Mouse (Mus musculus): Measurements from ENCODE around the gene Mettl1.

The Mettl1 gene

DNA sequence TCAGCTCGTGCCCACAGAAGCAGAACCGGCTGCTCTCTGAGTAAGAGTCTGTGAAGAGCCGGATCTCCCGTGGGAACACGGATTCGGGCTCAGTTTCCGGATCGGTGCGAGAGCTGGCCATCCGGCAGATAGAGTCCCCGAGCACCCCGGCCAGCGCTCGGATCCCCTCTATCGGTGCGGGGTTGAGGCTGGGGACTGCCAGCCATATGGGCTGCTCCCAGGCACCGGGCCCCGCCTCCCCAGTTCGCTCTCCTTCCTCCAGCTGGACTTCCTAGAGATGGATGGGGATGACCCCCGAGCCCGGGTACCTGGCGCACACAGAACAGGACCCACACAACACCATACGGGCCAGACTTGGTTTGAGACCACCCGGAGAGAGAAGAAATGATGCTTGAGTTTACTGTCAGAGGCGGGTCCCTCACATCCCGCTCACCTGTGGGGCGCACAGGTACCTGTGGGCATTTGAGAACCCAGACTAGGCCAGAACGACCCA is at the start of gene Mettl1, which contains the start of gene Eef1akmt3:
Mettl1 (plus strand) TSS at position 141 of the 493 bp plus-strand sequence.
Eef1akmt3 (minus strand) TSS at position 240 of the 493 bp plus-strand sequence.
- no peak for DNase-seq

GRCm38 (mm10) chr10:126991676-126992075 is 49.5 kb upstream of the Mettl1 start:
- no peak for DNase-seq

- no peak for DNase-seq
Observed at GRCm38 (mm10) chr10:126993621-126994020, 47.6 kb upstream of the Mettl1 start.

DNA sequence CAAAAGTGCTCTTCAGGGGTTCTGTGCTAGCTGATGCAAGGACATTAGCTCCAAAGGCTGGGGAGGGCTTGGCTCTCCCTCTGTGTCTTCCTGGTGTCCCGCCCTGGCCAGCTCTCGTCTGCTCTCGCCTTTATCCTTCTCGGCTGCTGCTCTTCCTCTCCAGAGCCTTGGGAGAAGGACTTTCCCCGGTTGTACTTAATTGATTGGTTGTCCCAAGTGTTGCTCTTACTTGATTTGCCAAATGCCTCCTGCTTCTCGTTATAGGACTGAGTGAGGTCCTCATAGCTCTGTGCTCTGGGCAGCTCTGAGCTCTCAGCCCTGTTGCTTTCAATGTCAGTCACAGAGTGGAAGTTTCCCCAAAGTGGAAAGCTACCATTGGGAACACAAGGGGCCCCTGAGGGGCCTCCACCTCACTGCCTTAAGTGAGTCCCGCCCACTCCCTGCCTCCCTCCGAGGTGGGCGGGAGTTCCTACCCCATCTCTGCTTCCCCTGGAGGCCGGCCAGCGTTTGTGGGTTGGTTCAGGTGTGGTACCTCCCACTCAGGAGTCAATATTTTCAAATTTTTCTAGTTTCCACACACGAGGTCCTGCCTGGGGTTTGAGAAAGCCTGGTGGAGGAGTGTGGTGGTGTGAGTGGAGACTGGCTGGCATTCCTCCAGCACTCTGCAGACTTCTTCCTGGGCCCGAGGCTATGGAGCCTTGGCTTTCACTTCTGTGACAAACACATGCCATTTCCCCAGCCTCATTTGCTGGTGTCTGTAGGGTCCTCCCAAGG is 43.7 kb upstream of the Mettl1 start:
- DNase-seq: peak in 1 of 2 experiments; percentile 30

DNA sequence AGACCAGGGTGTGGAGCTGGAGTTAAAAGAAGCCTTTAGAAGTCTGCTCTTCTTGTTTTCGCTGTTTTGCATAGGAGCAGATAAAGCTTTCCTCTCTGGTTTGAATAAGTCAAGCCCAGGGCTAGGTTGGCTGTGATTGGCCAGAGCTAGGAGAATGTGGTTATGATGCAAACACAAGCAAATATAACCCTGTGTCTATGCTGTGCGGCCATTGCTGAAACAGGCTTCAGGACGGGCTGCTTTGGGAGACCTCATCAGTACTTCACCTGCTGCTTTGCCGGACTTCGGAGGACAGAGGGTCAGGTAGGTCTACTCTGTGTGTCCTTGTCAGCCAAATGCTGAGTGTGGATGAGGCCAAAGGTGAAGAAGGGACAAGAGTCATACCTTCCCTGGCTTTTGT is 40.7 kb upstream of the Mettl1 start, which contains the start of gene Avil:
Avil (plus strand) TSS at position 181 of the 400 bp plus-strand sequence.
- no peak for DNase-seq

- no peak for DNase-seq
Observed at GRCm38 (mm10) chr10:127001297-127001696, 39.9 kb upstream of the Mettl1 start.

DNA sequence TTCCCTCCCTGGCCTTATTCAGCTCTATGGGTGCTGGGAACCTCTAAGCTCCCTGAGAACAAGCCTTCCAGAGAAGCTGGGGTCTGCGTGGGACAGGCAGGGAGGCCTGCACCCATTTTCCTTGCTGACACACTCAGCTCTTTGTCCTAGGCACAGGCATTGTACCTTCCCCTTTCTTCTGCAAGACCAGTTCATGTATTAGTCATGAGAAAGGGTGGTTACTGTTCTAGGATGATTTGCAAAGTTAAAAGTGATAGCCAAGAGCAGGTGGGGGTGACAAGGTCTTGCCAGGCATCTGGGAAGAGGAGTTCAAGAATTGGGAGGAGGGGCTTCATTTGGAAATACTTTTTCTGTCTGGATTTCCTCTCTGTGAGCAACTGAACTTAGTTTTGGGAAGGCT is 39.2 kb upstream of the Mettl1 start:
- no peak for DNase-seq

DNA sequence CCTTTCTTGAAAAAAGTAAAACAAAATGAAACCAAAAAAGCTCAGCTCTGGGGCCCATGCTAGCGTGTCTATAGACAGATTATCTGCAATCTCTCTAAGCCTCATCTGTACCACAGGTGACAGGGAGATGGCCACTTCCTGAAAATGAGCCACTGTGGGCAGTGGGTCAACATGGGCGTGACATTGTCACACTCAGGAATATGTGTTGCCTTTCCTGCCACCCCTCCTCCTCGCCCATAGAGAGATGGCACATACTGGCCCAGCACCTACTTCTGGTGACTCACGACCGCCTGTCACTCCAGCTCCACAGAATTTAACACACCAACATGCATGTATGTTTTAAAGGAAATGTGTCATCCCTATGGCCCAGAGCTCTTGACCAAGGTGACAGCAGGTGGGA is 38.4 kb upstream of the Mettl1 start:
- no peak for DNase-seq

GRCm38 (mm10) chr10:127003334-127003733 is 37.9 kb upstream of the Mettl1 start:
- no peak for DNase-seq

GRCm38 (mm10) chr10:127003806-127004205 is 37.4 kb upstream of the Mettl1 start:
- DNase-seq: no peak

GRCm38 (mm10) chr10:127016488-127016887 is 24.7 kb upstream of the Mettl1 start:
- DNase-seq: peak; percentile 45 to 76

GRCm38 (mm10) chr10:127017071-127017470 is 24.1 kb upstream of the Mettl1 start:
- DNase-seq: no peak

DNA sequence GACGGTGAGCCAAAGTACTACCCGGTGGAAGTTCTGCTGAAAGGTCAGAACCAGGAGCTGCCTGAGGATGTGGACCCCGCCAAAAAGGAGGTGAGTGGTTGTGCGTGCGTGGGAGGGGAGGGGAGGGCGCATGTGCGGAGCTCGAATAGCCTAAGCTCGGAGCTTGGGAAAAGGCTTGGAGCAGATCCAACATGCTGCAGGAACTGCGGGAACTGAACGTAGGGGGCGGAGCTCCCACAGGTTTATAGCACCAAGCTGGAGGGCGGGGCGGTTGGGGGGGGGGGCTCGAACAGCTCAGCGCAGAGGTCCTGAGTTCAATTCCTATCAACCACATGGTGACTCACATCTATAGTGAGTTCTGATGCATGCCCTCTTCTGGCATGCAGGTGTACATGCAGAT is 22.8 kb upstream of the Mettl1 start:
- no peak for DNase-seq

DNA sequence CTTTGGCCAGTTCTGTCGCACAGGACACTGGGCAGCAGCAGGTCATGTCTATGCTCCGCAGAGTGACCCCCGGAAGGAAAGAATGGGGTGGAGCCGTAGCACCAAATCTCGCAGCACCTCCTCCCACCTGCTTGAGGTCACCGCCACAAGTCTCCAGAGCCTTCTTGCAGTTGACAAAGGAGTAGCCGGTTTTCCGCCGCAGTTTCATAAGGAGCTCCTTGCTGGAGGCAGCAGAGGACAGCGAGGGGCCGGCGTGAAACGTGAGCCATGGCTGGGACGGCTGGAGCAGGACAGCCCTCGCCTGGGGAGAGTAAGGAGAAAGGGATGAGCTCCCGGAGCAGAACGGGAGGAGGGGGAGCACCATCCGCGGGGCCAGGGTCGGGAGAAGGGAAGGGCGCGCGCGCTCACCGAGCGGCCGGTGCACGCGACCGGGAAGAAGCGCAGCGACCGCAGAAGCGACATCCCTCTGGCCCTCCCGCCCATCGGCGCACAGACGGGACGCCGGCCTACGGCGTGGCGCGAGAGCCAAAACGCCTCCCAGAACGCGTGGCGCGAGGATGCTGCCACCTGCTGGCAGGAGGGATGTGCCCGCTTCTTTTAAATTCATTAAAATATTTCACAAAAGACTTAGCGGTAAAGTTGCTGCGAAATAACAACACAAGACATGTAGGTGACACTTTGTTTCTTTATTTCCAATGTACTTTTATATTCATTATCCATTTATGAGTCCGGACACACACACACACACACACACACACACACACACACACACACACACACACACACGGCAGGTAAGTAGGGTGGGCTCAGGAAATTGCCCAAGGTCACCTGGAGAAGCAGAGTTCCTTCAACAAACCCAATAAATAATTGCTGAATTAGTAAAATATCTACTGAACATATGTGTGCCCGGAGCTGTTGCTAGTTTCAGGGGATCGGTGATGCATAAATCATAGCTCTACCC is 10.6 kb upstream of the Mettl1 start, which contains the start of gene Tsfm:
Tsfm (minus strand) TSS at position 505 of the 961 bp plus-strand sequence.
- peak; percentile 85 to 91 for DNase-seq

DNA sequence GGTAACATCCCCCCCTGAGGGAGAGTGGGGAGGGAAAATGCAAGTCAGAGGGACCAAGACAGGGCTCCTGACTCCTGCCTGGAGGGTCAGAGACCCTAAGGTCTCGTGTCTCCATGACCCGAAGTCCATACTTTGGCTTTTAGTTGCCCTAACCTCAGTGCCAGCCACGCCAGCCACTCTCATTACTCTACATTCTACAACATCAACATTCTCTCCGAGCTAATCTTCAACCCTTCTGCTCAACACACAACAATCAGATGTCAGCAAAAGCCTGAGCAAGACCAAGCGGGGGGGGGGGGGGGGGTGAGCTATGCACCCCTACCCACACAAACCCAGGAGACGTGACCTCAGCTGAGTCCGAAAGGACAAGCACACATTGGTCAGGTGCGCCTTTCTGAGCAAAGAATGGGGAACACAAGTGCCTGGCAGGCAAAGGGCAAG is 7.9 kb upstream of the Mettl1 start:
- peak; percentile 75 to 83 for DNase-seq

DNA sequence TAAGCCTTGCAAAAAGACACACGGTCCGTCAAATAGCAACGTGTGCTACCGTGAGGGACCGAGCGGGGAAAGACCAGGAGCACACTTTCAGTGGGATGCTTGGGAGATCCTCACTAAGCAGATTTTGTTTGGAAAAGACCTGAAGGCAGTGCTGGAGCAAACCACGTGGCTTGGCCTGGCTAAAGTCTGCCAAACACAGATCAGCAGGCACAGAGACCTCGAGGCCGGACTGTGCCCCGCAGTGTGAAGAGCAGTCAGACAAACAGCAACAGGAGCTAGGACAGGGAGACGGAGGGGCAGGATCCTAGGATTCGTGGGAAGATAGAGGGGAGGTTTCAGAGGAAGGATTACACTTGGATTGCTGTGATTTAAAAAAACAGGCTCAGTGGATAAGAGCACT is 4.9 kb upstream of the Mettl1 start:
- peak; percentile 84 for DNase-seq

DNA sequence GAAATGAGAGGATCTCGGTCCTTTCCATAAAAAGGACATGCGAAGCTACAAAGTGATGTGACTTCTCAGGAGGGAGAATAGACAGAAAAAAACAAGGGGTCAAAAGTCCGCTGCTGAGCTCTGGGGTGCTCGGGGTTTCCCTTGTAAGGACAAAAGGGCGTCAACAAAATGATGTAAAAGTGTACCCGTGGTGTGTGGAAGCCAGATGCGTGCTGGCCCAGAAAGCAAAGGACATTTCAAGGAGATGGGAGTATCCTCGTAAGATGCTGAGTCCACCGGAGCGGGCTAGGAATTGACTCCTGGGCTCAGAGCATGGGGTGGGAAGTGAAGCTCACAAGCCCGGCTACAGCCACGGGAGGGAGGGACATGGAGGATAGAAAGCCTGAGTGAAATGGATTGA is 3.6 kb upstream of the Mettl1 start:
- DNase-seq: peak; percentile 56 to 70

DNA sequence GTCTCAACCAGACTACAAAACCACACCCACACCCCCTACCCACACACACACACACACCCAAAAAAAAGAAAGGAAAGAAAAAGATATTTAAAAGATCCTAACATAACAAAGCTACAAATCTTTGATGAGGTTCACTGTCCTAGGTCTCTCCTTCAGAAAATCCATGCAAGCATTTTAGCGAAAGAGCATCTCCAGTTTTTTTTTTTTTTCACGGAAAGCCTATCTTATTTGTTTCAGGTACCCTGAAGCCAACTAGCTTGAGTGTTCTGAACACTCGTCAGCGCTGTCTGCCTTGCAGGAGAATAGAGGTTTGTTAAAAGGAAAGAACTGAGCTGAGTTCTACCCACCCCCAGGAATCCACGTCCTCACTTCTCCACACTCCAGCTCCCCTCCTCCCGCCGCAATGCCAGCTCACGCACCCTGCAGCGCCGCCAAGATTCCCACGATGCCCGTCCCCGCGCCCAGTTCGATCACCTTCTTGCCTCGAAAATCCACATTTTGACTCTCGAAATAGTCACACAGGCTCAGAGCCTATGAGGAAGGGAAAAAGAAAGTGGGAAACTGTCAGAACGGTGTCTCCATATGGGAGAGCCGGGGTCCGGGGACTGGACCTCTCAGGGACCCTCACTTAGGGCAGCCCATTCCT is 522 bp upstream of the Mettl1 start:
- DNase-seq: no peak

- peak; percentile 79 to 89 for DNase-seq
Observed at GRCm38 (mm10) chr10:127041774-127042338, 642 bp downstream of the Mettl1 start.

DNA sequence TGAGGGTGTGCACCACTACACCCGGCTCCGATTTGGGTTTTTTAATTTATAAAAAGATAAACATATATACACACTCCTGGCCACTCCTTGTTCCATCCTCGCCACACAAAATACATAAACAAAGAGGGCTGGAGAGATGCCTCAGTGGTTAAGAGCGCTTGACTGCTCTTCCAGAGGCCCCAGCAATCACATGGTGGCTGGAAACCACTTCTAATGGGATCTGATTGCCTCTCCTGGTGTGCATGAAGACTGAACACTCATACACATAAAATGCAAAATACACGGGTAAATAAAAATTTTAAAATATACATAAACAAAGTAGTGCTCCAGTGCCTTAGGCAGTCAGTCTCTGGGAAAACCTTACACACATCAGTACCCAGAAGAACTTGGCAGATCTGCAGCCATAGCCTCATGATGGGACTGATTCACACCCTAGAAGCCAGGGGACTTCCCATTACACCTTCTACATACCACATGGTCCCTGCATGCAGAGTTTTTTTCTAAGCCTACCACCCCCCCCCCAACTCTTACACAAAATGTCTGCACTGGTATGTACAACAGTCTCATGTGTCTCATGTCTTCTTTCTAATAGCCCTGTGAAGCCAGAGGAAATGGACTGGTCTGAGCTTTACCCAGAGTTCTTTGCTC is 1.4 kb downstream of the Mettl1 start:
- DNase-seq: no peak

- peak; percentile 90 to 93 for DNase-seq
Observed at GRCm38 (mm10) chr10:127043187-127043586, 2.0 kb downstream of the Mettl1 start.

DNA sequence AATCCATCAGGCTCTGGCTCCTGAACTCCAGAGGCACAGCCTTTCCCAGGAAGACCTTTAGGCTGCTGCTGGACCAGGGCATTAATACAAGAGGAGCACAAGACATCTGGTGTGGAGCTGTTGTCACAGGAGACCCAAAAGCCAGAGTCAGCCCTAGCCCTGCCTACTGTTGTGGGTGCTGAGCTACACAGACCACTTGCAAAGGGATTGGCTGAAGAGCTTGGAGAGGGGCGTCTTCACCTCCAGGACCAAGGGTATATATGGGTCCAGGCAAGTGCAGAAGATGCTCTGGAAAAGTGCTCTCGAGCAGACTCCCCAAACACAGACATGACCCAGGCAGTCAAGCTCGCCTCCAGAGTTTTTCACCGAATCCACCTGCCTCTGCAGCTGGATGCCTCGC is 6.7 kb downstream of the Mettl1 start, which contains the start of gene Cyp27b1:
Cyp27b1 (plus strand) TSS at position 297 of the 400 bp plus-strand sequence.
- DNase-seq: no peak

Measured in kidney, adult 8-10 months (tissue).